Mouse (Mus musculus): ENCODE measurements at regions not wholly inside any gene's neighbourhood (a gene's known extent, or its start where the extent isn't known, plus 50 kb on each side); places are given as distances from the start of the nearest gene placed in this dataset.

DNA sequence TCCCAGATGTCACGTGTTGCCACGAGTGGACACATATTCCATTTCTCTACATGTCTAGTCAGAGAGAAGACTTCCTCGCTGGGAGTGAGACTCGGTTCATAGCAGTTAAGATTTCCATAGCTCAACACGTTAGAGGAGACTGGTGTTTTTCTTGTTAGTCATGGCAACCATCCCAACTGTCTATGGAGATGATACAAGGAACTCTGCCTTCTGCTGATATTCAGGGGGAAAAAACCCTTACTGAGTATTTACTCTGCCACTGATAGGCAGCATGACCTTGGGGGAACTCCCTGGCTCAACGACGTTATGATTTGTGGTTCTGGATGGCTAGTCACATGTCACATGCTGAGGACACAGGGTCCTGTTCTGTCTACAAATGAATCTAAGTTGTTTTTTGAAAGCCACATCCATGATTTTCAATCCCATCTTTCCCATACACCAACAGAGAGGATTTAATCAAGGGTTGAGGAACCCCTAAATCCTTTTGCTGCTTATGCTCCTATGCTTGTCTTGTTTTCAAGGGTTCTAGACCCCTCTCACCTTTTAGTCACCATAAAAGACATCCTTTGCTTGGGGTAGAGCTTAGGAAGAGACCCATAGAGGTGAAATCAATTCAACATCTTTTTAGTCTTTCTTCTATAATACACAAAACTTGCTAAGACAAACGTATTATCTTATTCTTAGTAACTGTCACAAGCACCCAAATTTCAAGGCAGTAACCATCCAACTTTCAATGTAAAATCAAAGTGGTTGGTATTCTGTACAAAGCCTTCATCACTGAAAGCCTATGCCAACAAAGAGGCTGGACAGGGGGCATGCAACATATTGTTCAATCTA lies 50.2 kb upstream of the Adtrp start:
- DNase-seq, result no peak

All from kidney, adult 9 months (tissue).